Mouse (Mus musculus) liver, postnatal 0 days (tissue): ENCODE data around the gene Lingo2. TPM values are rescaled to one million over a fixed set of nuclear protein-coding genes. Genes with fewer than 3 reads are reported as not detected.

Source experiments
- ATAC-seq: fragments of 200-750 bp; cut with Nextera tagmentation; 2 replicates; pipeline ENCODE4 v1.8.0; 2017; ENCODE audit warnings: mild to moderate bottlenecking, moderate library complexity
- DNase-seq: peaks from one replicate; pipeline ENCODE4 v3.0.0-alpha.2; 2016
- H3K27ac ChIP-seq: fragments of 300-500 bp; sonication (generic); 2 replicates; pipeline ENCODE4 v1.5.1; 2014; ENCODE audit warnings: antibody characterized with exemption, moderate library complexity, mild to moderate bottlenecking, low read depth
- H3K27me3 ChIP-seq: fragments of 300-500 bp; sonication (generic); 2 replicates; pipeline ENCODE4 v1.6.1; 2014; ENCODE audit warnings: low read length, control low read depth, mixed read lengths; ENCODE audit not compliant: insufficient read depth
- H3K36me3 ChIP-seq: fragments of 300-500 bp; sonication (generic); replicated peaks from 2 replicates; pipeline ENCODE4 v1.6.1; 2014; ENCODE audit warnings: mild to moderate bottlenecking, control low read depth, low read length, moderate library complexity, mixed read lengths; ENCODE audit not compliant: insufficient read depth
- H3K4me1 ChIP-seq: fragments of 300-500 bp; sonication (generic); 2 replicates; pipeline ENCODE4 v1.6.1; 2014; ENCODE audit warnings: antibody characterized with exemption, mild to moderate bottlenecking, control low read depth; ENCODE audit not compliant: insufficient read depth
- H3K4me2 ChIP-seq: fragments of 300-500 bp; sonication (generic); 2 replicates; pipeline ENCODE4 v1.6.1; 2014; ENCODE audit warnings: low read depth, mild to moderate bottlenecking, low read length, moderate library complexity, mixed read lengths
- H3K4me3 ChIP-seq: fragments of 300-500 bp; sonication (generic); 2 replicates; pipeline ENCODE4 v1.5.1; 2014; ENCODE audit warnings: low read depth, low read length
- H3K9ac ChIP-seq: fragments of 300-500 bp; sonication (generic); replicated peaks from 2 replicates; pipeline ENCODE4 v1.6.1; 2014; ENCODE audit warnings: mild to moderate bottlenecking, moderate library complexity
- H3K9me3 ChIP-seq: fragments of 300-500 bp; sonication (generic); 2 replicates; pipeline ENCODE4 v1.6.1; 2016; ENCODE audit warnings: mild to moderate bottlenecking, control low read depth, low read length, mixed read lengths
- CTCF ChIP-seq: sonication (generic); IDR thresholded peaks from 2 replicates; pipeline ENCODE4 v1.5.1; 2016; ENCODE audit warnings: antibody characterized with exemption, low read depth
- EP300 ChIP-seq: IDR thresholded peaks from 2 replicates; pipeline ENCODE4 v1.6.1; 2016; ENCODE audit warnings: antibody characterized with exemption, low read depth, mild to moderate bottlenecking
- WGBS: fragments of 180-500 bp; shearing (Covaris S2); extraction: QIAGEN DNeasy Blood & Tissue Kit; methylation state at CpG from one replicate; pipeline ENCODE4 v1.1.7; 2014; ENCODE audit not compliant: insufficient replicate concordance; 5-methylcytosine and 5-hydroxymethylcytosine counted together
- polyA plus RNA-seq: library from polyadenylated mRNA; unstranded; fragments of >200 nt; fragmentation: Nextera tagmentation; extraction: Ambion mirVana; gene quantifications from 2 replicates; pipeline ENCODE4 v1.2.1, GENCODE M21; 2015

Lingo2 gene
- polyA plus RNA-seq, 1 experiment from 2014 or later, result not detected

DNA sequence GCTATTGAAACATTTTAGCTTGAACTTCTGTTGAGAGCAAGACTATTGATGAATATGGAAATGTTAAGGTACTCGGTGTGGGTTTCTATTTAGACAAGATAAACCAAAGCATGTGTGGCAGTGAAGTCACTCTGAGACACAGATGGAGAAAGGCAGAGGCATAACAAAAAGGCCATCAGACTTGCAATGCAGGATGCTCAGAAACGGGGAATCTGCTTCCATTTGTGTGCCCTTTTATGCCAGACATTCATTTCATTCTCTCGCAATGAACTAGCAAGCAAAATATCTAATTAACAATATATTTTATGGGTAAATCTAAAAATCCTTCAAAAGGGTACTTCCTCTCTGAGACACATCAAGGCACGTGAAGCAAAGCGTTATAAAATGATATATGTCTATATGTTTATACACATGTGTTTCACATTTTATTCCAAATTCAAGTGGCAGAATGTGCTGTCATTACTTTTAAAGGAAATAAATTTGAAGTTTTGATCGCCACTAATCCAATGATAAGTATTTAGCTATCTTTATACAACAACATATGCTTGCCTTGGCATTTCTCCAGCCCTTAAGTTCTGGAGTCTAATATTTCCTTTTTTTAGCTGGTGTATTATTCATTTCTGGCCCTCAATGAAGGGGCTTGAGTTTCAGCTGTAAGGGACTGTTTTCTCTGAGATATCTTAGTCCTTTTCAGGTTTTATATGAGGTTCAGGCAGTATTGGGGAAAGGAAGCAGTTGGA is 1199.3 kb downstream of the Lingo2 start:
- Histone ChIP-seq H3K9me3 (no peaks in the 10 kb centered on the region), H3K27ac (no peak overlapping the region), H3K4me2 (no peak overlapping the region), H3K4me1 (no peaks in the 10 kb centered on the region), H3K4me3 (no peak overlapping the region), H3K9ac (no peak overlapping the region), H3K27me3 (no peaks in the 10 kb centered on the region), H3K36me3 (no peaks in the 10 kb centered on the region)
- WGBS, result 67% methylated on average over 6 of the region's 6 CpGs
- no peak for ATAC-seq
- no peak for DNase-seq
- TF ChIP-seq EP300 (no peak), CTCF (no peak)

DNA sequence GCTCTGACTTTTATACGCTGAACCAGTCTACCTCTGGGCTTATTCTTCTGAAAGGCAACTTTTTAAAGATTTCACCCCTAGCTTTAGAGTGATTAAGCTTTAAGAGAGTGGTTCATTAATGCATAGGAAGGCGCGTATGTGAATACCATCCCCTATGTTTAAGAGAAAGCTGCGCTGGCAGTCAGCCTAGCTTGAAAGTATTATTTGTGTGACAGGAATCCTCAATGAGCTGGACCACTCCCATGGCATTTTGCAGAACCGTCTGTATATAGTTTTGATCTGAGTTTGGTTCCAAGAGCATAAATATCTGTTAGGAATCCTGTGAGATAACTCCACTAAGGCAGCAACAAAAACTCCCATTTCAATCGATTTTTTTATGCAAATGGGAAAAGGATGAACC is 1204.9 kb downstream of the Lingo2 start:
- WGBS, result 73% methylated on average over 6 of the region's 6 CpGs

DNA sequence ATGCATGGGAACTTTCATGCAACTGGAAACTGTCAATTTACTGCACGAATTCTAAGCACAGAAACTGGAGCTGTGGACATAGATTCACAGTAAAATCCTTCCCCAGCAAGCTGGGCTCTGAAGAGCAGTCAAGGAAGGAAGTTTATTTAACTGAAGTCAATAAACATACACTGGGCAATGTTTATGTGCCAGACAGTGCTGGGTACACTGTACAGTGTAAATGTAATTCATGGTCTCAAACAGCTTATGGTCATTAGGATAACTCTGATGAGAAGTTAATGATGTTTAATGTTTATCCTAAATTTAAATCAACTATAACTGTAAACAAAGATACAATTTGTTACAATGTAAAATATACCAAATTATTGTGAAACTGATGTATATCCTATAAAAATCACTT is 1226.8 kb downstream of the Lingo2 start:
- ATAC-seq, result no peak
- 38% methylated on average over 1 of the region's 1 CpGs for whole genome bisulfite sequencing
- no peak overlapping the region for H3K4me2 ChIP-seq

More for the DNA sequence above, 1204.9 kb downstream of the Lingo2 start:
- H3K4me3 ChIP-seq, result no peak overlapping the region
- H3K36me3 ChIP-seq, result no peaks in the 10 kb centered on the region
- DNase-seq, result no peak
- H3K9ac ChIP-seq, result no peak overlapping the region
- no peak for ATAC-seq
- no peaks in the 10 kb centered on the region for H3K9me3 ChIP-seq
- H3K27ac ChIP-seq, result no peak overlapping the region
- no peak overlapping the region for H3K4me2 ChIP-seq
- no peaks in the 10 kb centered on the region for H3K4me1 ChIP-seq
- TF ChIP-seq CTCF (no peak), EP300 (no peak)
- no peaks in the 10 kb centered on the region for H3K27me3 ChIP-seq

DNA sequence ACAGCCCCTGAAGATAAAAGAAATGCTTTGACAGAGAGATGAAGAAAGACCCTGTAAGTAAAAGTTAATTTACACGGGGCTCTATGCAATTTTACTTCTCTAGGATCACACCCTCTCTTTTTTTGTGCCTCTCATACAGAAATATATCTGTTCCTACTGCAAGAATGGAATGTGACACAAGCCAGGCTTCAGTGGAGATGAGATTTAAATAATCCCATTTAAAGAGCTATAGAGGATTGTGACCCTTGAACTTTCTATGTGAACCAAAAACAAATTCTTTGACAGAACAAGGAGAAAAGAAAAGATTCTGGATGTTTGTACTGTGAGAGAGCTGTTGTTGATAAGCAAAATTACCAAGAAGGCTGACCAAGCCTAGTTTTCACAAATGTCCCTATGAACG is 1247.4 kb downstream of the Lingo2 start:
- H3K9me3 ChIP-seq, result no peaks in the 10 kb centered on the region
- H3K27me3 ChIP-seq, result no peaks in the 10 kb centered on the region
- H3K27ac ChIP-seq, result no peak overlapping the region
- H3K4me1 ChIP-seq, result no peaks in the 10 kb centered on the region
- ATAC-seq (no peak), DNase-seq (no peak)
- H3K9ac ChIP-seq, result no peak overlapping the region
- no peaks in the 10 kb centered on the region for H3K36me3 ChIP-seq
- TF ChIP-seq EP300, result no peak
- WGBS, result 43% methylated on average over 2 of the region's 2 CpGs
- no peak overlapping the region for H3K4me2 ChIP-seq
- H3K4me3 ChIP-seq, result no peak overlapping the region

More for the DNA sequence above, 1226.8 kb downstream of the Lingo2 start:
- Histone ChIP-seq H3K9ac (no peak overlapping the region), H3K27ac (no peak overlapping the region), H3K4me1 (no peaks in the 10 kb centered on the region), H3K4me3 (no peak overlapping the region), H3K36me3 (no peaks in the 10 kb centered on the region), H3K27me3 (no peaks in the 10 kb centered on the region), H3K9me3 (no peaks in the 10 kb centered on the region)
- TF ChIP-seq CTCF (no peak), EP300 (no peak)
- DNase-seq, result no peak

DNA sequence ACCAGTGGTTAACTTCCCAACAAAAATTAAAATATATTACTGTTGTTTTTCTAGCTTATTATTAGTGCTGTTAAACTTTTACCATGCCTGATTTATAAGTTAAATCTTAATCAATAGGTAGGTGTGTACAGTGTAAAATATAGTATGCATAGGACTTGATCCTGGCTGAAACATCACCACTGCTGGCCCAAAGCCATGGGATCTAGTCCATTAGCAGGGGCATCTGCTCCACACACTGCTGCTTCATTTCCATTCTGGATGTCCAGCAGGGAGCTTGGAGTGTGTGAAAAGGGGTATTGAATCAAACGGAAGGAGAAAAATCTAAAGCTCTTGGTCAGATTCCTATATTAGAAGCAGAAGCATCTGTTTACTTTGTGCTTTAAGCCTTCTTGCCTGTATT is 1248.9 kb downstream of the Lingo2 start:
- H3K4me3 ChIP-seq, result no peak overlapping the region
- no peak overlapping the region for H3K27ac ChIP-seq
- no peaks in the 10 kb centered on the region for H3K27me3 ChIP-seq
- WGBS, result 78% methylated on average over 1 of the region's 1 CpGs
- H3K36me3 ChIP-seq, result no peaks in the 10 kb centered on the region
- ATAC-seq (no peak), DNase-seq (no peak)
- H3K4me2 ChIP-seq, result no peak overlapping the region
- H3K9me3 ChIP-seq, result no peaks in the 10 kb centered on the region
- TF ChIP-seq CTCF, result no peak
- no peak for TF ChIP-seq EP300
- H3K4me1 ChIP-seq, result no peaks in the 10 kb centered on the region
- H3K9ac ChIP-seq, result no peak overlapping the region

DNA sequence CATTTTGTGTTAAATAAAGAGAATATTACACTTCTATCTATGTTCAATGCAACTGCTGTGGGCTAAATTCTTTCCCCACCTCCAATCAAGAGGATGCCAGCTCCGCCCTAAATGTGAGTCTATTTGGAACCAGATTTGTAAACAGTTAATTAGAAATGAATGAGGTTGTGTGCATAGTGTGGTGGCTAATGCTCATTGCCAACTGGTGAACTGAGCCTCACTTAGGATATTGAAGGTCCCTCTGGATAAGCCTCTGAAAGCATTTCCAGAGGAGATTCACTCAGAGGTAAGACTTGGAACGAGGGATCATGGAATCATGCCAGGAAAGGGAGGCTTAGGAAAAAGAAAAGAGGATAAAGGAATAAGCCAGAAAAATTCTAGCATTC is 1256.4 kb downstream of the Lingo2 start:
- no peak overlapping the region for H3K27ac ChIP-seq
- no peaks in the 10 kb centered on the region for H3K9me3 ChIP-seq
- H3K4me1 ChIP-seq, result no peaks in the 10 kb centered on the region
- H3K4me2 ChIP-seq, result no peak overlapping the region
- no peak for TF ChIP-seq CTCF
- no peak for TF ChIP-seq EP300
- no peaks in the 10 kb centered on the region for H3K27me3 ChIP-seq
- no peaks in the 10 kb centered on the region for H3K36me3 ChIP-seq
- WGBS, result 62% methylated on average over 2 of the region's 2 CpGs
- DNase-seq (no peak), ATAC-seq (no peak)
- no peak overlapping the region for H3K4me3 ChIP-seq
- H3K9ac ChIP-seq, result no peak overlapping the region
